Comparison of ENCODE assay signal across 7 mouse cellular contexts in genomic region chrX:71492634-71493278, GRCm38 (mm10). TPM values are rescaled to one million over a fixed set of nuclear protein-coding genes. Genes with fewer than 3 reads are reported as not detected.
DNase-seq lines count a peak whose midpoint lies in the region; ATAC-seq lines count a peak whose summit lies in the region.

TSS of gene Cd99l2 (minus strand) at chrX:71492849.

- peak within 1 kb of the TSS; percentile 59 for H3K4me3 ChIP-seq in intestine, embryonic 16.5 days (ENCODE audit: low read length)
- peak within 1 kb of the TSS; percentile 45 for H3K4me3 ChIP-seq in midbrain, embryonic 11.5 days (ENCODE audit: low read depth, low read length)

- 0 out of 2 replicates have a peak, but pooled peaks cover 2% of the 10 kb centered on the region for H3K27me3 ChIP-seq in intestine, embryonic 16.5 days (replicated peaks; ENCODE audit: control insufficient read depth, insufficient read depth, low read length)
- H3K27me3 ChIP-seq in midbrain, embryonic 11.5 days (ENCODE audit: control insufficient read depth, insufficient read depth, low read length), result no peaks in the 10 kb centered on the region

- ATAC-seq in intestine, embryonic 16.5 days, result peak; percentile 96
- ATAC-seq in midbrain, embryonic 11.5 days (ENCODE audit: low FRiP score), result peak; percentile 96

- H3K9me3 ChIP-seq in intestine, embryonic 16.5 days (ENCODE audit: control insufficient read depth, low read length), result no peaks in the 10 kb centered on the region
- H3K9me3 ChIP-seq in midbrain, embryonic 11.5 days (ENCODE audit: control insufficient read depth, low read length), result no peaks in the 10 kb centered on the region

- H3K4me1 ChIP-seq in intestine, embryonic 16.5 days (ENCODE audit: control insufficient read depth, insufficient read depth, low read length), result peaks cover 2% of the 10 kb centered on the region; the same call in 1 of the 2 replicates
- H3K4me1 ChIP-seq in midbrain, embryonic 11.5 days (ENCODE audit: control insufficient read depth, insufficient read depth, low read length), result peaks cover 2% of the 10 kb centered on the region; the same call in 1 of the 2 replicates

- H3K27ac ChIP-seq in intestine, embryonic 16.5 days (ENCODE audit: low read length), result peak within 1 kb of the TSS; percentile 93
- H3K27ac ChIP-seq in midbrain, embryonic 11.5 days (ENCODE audit: low read depth, low read length), result peak within 1 kb of the TSS; percentile 59

- 8% methylated on average over 18 of the region's 23 CpGs for WGBS in intestine, embryonic 16.5 days
- 14% methylated on average over 21 of the region's 23 CpGs for WGBS in midbrain, embryonic 11.5 days

- H3K36me3 ChIP-seq in intestine, embryonic 16.5 days (ENCODE audit: control insufficient read depth, insufficient read depth, low read length), result no peaks in the 10 kb centered on the region
- no peaks in the 10 kb centered on the region for H3K36me3 ChIP-seq in midbrain, embryonic 11.5 days (ENCODE audit: control insufficient read depth, insufficient read depth, low read length)

- intact Hi-C loops in left cerebral cortex, postnatal 36 days (cut with DNase I), result loop anchor here (5.0 kb wide), 1 partner anchor 65 kb away; the partner anchor contains the start of gene Hmgb3

- peak within 1 kb of the TSS; percentile 69 for H3K4me2 ChIP-seq in intestine, embryonic 16.5 days (ENCODE audit: low read depth, low read length)
- peak within 1 kb of the TSS; percentile 63 for H3K4me2 ChIP-seq in midbrain, embryonic 11.5 days

- H3K9ac ChIP-seq in intestine, embryonic 16.5 days (ENCODE audit: low read depth, low read length), result peak within 1 kb of the TSS; percentile 77
- H3K9ac ChIP-seq in midbrain, embryonic 11.5 days (ENCODE audit: low read length), result peak within 1 kb of the TSS; percentile 64

- peak; percentile 92 for DNase-seq in adrenal gland, adult 2 months
- peak; percentile 76 for DNase-seq in embryo, embryonic 11.5 days (ENCODE audit: low read depth, low spot score)
- DNase-seq in gastrocnemius, postnatal 4 days (ENCODE audit: low spot score in 2 of 2), result peak; percentile 69 to 84
- peak; percentile 77 to 79 for DNase-seq in left cerebral cortex, postnatal 36 days (ENCODE audit: low spot score in 2 of 2)
- DNase-seq in midbrain, embryonic 11.5 days (ENCODE audit: low spot score, missing footprints), result peak; percentile 96
- DNase-seq in skeletal muscle tissue, adult 2 months (ENCODE audit: low read depth, low spot score), result peak; percentile 78

RNA-seq across cellular contexts. Expression of gene Cd99l2, which starts in this region (rescaled TPM):
- total RNA-seq in adrenal gland, adult 2 months (2021), result 100 to 1,000 TPM in 1 of 2 experiments, 10 to 100 TPM in 1; 78.0 to 110 TPM
- 18.7 and 21.4 TPM in 2 replicates for polyA plus RNA-seq in adrenal gland, adult 2 months (2012; rRNA removed)
- 10 to 100 TPM; 28.4 to 30.3 TPM for total RNA-seq in gastrocnemius, postnatal 4 days (2021)
- 22.0 and 22.6 TPM in 2 replicates for polyA plus RNA-seq in intestine, embryonic 16.5 days (2015; fragmentation: Nextera tagmentation; extraction: Ambion mirVana)
- 10 to 100 TPM; 61.5 to 72.1 TPM for total RNA-seq in left cerebral cortex, postnatal 36 days (2021)
- polyA plus RNA-seq in midbrain, embryonic 11.5 days (2014; fragmentation: Nextera tagmentation; extraction: Ambion mirVana), result 28.3 and 28.7 TPM in 2 replicates

Comparison
In these comparisons a context has a peak if more than half of its experiments do, and no peak if none do; other contexts are left out.
1. Peak in every context shown above with its lines: DNase-seq, ATAC-seq, H3K4me3 ChIP-seq and H3K27ac ChIP-seq.